Mouse (Mus musculus) bone marrow, adult 2 months (tissue): ENCODE measurements around the gene Pias4. TPM values are rescaled to one million over a fixed set of nuclear protein-coding genes. Genes with fewer than 3 reads are reported as not detected.
"Not testable (repeated sequence)": the region's sequence is repeated elsewhere in the genome, so short reads cannot be mapped to it uniquely, and the experiment has no call there.

Experiments used
- H3K27ac ChIP-seq: fragments of 200-500 bp; 2 replicates; pipeline ENCODE4 v1.5.1; 2012; ENCODE audit warnings: low read depth, mild to moderate bottlenecking, control low read depth, inconsistent platforms, low read length; ENCODE audit not compliant: control insufficient read depth, poor library complexity, insufficient read depth
- H3K4me1 ChIP-seq: fragments of 200-500 bp; 2 replicates; pipeline ENCODE4 v1.6.1; 2011; ENCODE audit warnings: low read length; ENCODE audit not compliant: control insufficient read depth, insufficient read depth
- H3K4me3 ChIP-seq: fragments of 200-500 bp; replicated peaks from 2 replicates; pipeline ENCODE3; 2011; ENCODE audit warnings: mild to moderate bottlenecking, low read depth, low read length, control low read depth; ENCODE audit not compliant: control insufficient read depth
- CTCF ChIP-seq: fragments of 200-500 bp; IDR thresholded peaks from 2 replicates; pipeline ENCODE4 v1.5.1; 2011; ENCODE audit warnings: low read length, control low read depth; ENCODE audit not compliant: control insufficient read depth, insufficient read depth
- POLR2A ChIP-seq: fragments of 200-500 bp; IDR thresholded peaks from 2 replicates; pipeline ENCODE4 v1.6.1; 2011; ENCODE audit warnings: low read depth, mild to moderate bottlenecking, control low read depth, low read length, borderline replicate concordance; ENCODE audit not compliant: control insufficient read depth
- WGBS: fragments of 180-500 bp; shearing (Covaris S2); methylation state at CpG from one replicate; pipeline ENCODE4 v1.1.7; 2018; 5-methylcytosine and 5-hydroxymethylcytosine counted together
- polyA plus RNA-seq: library from polyadenylated mRNA; stranded (reverse); fragments of >200 nt; gene quantifications from 2 replicates; pipeline ENCODE4 v1.2.4, GENCODE M21; 2011; ENCODE audit warnings: low replicate concordance; ENCODE audit not compliant: missing spikeins, insufficient read depth, insufficient read length

Gene Pias4
- polyA plus RNA-seq, 1 experiment: 29.0 TPM

DNA sequence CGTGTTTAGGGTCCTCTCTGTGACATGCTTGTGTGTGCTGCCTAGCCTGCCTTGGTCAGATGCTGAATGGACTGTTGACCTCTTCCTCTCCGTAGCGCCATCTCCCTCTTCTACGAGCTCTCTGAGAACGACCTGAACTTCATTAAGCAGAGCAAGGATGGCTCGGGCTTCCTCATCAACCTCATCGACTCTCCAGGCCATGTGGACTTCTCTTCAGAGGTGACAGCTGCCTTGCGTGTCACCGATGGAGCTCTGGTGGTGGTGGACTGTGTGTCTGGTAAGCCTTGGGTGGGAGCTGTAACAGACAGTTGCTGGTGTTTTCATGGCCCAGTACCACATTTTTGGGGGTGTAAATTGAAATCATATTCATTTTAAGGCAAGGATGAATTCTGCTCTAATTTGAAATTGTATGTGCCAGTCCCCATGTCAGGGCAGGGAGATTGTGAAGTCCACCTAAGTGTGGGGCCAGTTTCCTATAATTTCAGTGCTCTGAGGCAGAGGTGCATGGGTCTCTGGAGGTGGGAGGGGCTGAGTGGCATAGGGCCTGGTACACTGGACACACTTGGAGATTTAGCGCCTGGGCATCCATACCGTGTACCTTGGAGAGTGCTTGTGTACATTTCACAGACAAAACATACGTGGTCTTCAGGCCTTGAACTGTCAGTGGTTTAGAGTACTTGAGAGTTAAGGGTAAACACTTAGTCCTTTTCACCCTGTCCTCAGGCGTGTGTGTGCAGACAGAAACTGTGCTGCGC lies 10.4 kb upstream of the Pias4 start:
- 59% methylated on average over 14 of the region's 14 CpGs for WGBS
- H3K4me3 ChIP-seq: peak overlapping the region; percentile 76
- peaks cover 6% of the 10 kb centered on the region; the same call in 1 of the 2 replicates for H3K4me1 ChIP-seq
- H3K27ac ChIP-seq: peak overlapping the region; percentile 87; the same call in 1 of the 2 replicates
- TF ChIP-seq CTCF (no peak), POLR2A (no peak)

DNA sequence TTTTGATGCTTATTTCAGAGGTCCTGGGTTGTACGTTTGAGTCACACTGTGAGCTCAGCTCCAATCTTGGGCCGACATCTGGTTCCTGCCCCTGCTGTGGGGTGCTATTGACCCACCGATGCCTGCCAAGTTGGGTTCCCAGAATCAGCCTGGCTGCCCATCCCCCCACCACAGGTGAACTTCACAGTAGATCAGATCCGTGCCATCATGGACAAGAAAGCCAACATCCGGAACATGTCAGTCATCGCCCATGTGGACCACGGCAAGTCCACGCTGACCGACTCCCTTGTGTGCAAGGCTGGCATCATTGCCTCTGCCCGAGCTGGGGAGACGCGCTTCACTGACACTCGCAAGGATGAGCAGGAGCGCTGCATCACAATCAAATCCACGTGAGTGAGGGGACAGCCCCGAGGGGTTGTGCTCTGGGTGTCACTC lies 9.8 kb upstream of the Pias4 start:
- TF ChIP-seq CTCF (no peak; the same call in 1 of the 2 replicates), POLR2A (no peak)
- Histone ChIP-seq H3K27ac (peak overlapping the region; percentile 87; the same call in 1 of the 2 replicates), H3K4me1 (peaks cover 7% of the 10 kb centered on the region), H3K4me3 (peak overlapping the region; percentile 76)
- 12% methylated on average over 16 of the region's 16 CpGs for WGBS

DNA sequence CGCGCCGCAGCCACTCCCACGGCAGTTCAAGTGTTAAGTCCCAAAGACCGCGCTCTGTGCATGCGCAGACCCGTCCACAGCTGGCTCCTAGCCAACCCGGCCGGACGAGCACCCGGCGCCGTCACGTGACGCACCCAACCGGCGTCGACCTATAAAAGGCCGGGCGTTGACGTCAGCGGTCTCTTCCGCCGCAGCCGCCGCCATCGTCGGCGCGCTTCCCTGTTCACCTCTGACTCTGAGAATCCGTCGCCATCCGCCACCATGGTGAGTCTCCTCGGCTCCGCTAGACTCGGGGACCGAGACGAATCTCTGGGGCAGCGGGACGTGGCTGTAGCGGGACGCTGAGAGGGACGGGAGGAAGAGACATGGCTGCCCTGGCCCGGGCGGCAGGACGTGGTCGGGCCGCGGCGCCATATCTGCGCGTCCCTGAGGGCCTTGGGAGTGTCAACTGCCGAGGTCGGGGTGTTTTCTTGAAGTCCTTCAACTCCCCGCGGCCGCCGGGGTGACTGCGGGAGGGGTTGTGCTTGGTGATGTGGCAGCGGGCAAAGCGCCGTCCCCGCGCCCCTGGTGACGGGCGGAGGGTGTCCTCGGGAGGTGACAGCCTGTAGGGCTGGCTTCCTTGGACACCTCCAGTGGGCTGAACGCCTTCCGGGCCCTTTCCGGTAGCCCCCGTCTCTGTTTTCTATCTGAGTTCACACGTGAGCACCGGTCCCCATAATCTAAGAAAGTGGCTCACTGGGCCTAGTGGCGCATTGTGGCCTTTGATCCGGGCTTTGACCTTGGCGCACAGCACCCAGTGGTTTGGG lies 8.9 kb upstream of the Pias4 start, which contains the start of gene Eef2:
Gene Eef2, plus strand, starts transcription at position 166 of the 806 bp plus-strand sequence.
- WGBS: under 1% methylated on average over 77 of the region's 77 CpGs
- TF ChIP-seq POLR2A (peak; percentile 99), CTCF (no peak)
- Histone ChIP-seq H3K27ac (peak within 1 kb of the TSS; percentile 87), H3K4me1 (peaks cover 7% of the 10 kb centered on the region), H3K4me3 (peak within 1 kb of the TSS; percentile 76)

DNA sequence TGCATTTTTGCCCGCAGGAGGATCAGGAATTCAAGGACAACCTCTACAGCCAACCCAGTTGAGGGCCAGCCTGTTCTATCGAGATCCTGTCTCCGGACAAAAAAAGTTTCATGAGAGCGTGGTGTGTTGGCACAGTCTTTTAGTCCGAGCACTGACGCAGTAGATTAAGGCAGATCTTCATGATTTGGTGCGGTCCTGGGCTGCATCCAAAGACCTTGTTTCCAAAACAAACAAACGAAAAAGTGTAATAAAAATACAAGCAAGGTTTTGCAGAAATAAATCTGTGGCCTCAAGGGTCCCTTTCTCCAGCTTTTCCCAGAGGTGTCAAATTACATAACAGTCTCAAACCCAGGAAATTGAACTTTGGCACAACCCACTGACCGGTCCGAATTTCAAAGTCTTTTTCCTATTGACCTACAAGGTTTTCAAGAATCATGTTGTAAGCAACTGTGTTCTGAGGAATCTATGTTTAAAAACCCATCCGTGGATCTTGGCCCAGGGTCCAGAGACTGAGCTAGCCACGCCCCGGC lies 8.3 kb upstream of the Pias4 start:
- Histone ChIP-seq H3K4me3 (peak overlapping the region; percentile 56), H3K27ac (peak overlapping the region; percentile 35; the same call in 1 of the 2 replicates), H3K4me1 (peaks cover 7% of the 10 kb centered on the region)
- WGBS: 4% methylated on average over 13 of the region's 13 CpGs
- TF ChIP-seq CTCF: no peak
- no peak for TF ChIP-seq POLR2A

DNA sequence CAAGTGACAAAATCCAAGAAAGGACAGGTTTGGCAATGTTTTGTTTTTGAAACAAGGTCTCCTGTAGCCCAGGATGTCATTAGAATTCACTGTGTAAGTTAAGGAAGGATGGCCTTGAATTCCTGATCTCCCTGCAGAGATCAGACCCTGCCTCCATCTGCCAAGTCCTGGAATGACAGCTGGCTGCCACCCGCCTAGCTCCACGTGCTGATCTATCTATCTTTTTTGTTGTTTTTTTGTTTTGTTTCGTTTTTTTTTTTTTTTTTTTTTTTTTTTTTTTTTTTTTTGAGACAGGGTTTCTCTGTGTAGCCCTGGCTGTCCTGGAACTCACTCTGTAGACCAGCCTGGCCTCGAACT lies 7.6 kb upstream of the Pias4 start:
- peak overlapping the region; percentile 48; the same call in 1 of the 2 replicates for H3K27ac ChIP-seq
- 15% methylated on average over 3 of the region's 4 CpGs for WGBS
- peak overlapping the region; percentile 18 for H3K4me3 ChIP-seq
- not testable (repeated sequence) for H3K4me1 ChIP-seq

DNA sequence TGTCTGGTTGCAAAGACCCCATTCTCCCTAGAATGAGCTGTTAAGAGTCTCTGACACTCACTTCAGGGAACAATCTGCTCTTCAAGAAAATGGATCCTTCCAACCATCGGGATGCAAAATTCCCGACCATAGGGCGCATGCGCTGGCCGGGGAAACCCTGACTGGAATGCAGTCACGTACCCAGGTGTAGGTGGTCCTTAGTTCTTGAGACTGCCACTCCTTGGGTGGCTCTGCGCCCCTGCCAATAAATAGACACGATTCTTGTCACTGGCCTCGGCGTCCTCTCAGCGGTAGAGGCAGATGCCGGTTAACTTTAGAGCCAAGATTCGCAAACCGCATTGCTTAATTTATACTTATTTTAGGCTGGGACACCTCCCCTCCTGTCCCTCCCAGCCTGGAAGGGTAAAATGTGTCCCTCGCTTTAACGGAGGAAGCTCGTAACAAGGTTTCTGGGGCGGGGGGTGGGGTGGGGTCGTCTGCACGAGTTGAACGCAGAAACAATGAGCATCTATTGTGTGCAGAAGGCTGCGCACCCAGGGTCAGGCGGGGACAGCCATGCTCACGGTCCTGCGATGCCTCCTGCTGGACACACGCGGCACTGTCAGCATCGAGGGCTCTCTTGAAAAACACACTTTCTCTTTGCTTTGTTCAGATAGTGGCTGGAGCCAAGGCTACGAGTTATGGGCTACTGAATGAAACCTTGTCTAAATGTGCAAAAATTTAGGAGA lies 7.1 kb upstream of the Pias4 start:
- 14% methylated on average over 29 of the region's 29 CpGs for WGBS
- TF ChIP-seq CTCF: peak; percentile 100
- no peak for TF ChIP-seq POLR2A
- peaks cover 7% of the 10 kb centered on the region for H3K4me1 ChIP-seq

DNA sequence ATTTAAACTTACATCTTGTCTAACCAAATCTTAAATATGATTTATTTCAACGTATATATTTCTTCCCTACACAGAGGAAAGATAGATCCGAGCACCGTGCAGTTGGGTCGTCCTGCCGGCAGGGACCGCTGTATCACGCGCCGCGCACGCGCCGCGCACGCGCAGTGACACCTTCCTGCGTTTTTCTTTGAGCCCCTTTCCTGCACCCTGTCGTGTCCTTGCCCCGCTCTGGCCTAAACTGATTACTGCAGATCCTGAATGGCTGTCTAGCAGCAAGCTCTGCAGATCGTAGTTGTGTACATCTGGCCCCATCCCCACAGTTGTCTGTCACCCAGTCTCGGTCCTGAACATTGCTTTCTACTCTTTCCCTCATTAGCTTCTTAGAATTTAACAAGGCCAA lies 5.4 kb upstream of the Pias4 start:
- peak overlapping the region; percentile 80 for H3K27ac ChIP-seq
- peak overlapping the region; percentile 72 for H3K4me3 ChIP-seq
- TF ChIP-seq POLR2A (peak; percentile 66; the same call in 1 of the 2 replicates), CTCF (peak; percentile 90)
- 6% methylated on average over 21 of the region's 21 CpGs for WGBS
- H3K4me1 ChIP-seq: peaks cover 7% of the 10 kb centered on the region

More for the DNA sequence above, 7.1 kb upstream of the Pias4 start:
- Histone ChIP-seq H3K27ac (no peak overlapping the region), H3K4me3 (no peak overlapping the region)

DNA sequence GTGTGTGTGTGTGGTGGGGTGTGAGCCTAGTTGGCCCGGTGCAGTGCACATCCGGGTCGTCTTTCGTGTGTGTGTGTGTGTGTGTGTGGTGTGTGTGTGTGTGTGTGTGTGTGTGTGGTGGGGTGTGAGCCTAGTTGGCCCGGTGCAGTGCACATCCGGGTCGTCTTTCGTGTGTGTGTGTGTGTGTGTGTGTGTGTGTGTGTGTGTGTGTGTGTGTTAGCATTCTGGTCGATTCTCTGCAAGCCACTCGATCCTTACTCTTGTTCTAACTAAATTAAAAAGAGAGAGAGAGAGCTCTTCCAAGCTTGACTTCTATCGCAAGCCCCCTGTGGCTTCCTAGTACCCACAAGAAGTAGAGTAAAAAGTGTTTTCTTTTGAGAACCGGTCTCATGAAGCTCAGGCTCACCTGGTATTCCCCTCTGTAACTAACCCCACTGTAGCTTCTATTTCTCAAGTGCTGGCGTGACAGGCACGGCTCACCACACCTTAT lies 1.7 kb upstream of the Pias4 start:
- not testable (repeated sequence) for H3K4me3 ChIP-seq, H3K4me1 ChIP-seq
- WGBS: 4% methylated on average over 12 of the region's 14 CpGs

More for the DNA sequence above, 1.7 kb upstream of the Pias4 start:
- H3K27ac ChIP-seq: not testable (repeated sequence)
